Mouse (Mus musculus): ENCODE measurements at regions not wholly inside any gene's neighbourhood (a gene's known extent, or its start where the extent isn't known, plus 50 kb on each side); places are given as distances from the start of the nearest gene placed in this dataset.

DNA sequence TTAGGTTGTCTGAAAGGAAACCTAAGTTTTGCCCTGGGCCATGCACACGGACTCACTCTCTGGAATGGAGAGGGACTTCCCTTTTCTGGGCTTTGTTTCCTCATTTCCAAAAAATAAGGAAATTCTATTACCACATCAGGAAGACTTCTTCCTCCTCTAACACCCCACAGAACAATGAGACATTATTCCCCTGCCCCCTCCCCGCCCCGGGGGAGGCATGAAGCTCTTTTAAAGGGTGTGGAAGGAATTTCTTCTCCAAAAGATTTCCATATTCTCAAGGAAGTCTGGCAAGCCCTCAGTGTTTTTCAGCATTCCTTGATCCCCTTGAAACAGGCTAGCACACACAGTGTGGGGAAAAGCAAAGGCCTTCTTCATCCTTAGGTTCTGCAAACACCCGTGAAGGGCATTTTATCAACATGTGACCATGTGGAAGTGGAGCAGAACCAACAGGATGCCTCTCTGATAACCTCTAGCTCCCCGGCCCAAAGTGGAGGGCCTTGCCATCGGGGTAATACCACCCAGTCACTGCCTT is 179.5 kb upstream of the Klf7 start:
- intact Hi-C loops (cut with DNase I): loop anchor here (2.0 to 10.0 kb wide), 6 partner anchors 79 to 537 kb away; partner anchors contain the start of genes 4933402D24Rik and Klf7
- peak; percentile 62 for DNase-seq (ENCODE audit: low spot score)

DNA sequence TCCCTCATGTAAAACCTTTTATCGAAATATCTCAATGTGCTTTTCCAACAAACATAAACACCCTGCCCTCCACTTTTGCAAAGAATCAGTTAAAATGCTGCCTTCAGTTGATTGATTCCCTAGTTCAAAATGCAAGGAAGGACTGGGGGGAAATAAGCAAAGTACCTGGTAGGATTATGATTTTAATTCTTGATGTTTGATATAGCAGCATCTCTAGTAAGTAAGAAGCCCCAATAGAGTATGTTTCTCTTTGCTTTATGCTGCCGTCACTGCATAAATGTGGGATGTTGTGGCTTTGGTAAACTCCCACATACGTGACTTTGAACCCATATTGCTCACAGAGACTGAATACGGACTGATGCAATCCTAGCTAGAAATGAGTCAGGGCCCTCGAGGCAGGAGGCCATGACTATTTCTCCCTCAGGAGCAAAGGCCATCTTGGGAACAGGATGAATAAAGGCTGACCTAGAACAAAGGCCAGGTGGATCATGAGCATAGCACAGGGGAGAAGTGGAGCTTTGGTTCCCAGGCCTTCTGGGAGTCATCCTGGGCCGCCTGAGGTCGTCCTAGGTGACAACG is 179.0 kb upstream of the Klf7 start:
- intact Hi-C loops (cut with DNase I): loop anchor here (2.0 to 10.0 kb wide), 5 partner anchors 78 to 536 kb away; partner anchors contain the start of gene 4933402D24Rik
- no peak for DNase-seq (ENCODE audit: low spot score)

DNA sequence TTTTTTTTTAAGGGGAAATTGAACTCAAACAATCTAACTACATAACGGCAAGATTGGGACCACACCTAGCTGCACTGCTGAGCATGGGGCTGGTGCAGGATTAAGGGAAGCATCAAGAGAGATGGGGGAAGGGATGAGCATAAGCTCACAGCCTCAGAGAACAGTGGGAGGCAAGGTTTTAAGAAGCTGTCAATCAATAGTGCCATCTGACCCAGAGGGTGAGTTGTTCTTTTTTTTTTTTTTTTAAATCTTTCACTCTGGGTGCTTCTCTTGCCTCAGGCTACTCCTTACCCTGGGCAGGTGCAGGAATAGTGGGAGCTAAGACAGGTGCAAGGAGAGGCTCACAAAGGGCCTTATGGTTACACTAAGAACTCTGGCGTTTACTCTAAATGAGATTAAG is 176.9 kb upstream of the Klf7 start:
- intact Hi-C loops (cut with DNase I): no loop called here
- no peak for DNase-seq (ENCODE audit: low spot score)

DNA sequence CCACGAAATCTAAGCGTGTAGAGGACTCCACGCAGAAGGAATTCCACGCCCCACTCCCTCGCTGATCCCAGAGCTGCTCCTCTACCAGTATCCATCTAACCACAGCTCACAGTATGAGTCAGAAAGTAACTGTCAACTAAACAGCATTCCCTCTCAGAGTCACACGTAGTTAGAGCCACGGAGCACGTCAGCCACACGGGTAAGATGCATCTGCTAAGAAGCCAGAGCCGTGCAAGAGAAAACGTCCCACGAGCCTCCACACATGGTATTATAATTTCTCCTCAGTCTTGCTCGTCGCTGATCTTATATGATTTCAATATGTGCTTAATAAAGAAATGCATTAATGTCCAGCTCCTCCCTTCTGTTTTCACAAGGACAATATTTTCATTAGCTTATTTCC is 176.1 kb upstream of the Klf7 start:
- DNase-seq (ENCODE audit: low spot score): no peak
- intact Hi-C loops (cut with DNase I): no loop called here

DNA sequence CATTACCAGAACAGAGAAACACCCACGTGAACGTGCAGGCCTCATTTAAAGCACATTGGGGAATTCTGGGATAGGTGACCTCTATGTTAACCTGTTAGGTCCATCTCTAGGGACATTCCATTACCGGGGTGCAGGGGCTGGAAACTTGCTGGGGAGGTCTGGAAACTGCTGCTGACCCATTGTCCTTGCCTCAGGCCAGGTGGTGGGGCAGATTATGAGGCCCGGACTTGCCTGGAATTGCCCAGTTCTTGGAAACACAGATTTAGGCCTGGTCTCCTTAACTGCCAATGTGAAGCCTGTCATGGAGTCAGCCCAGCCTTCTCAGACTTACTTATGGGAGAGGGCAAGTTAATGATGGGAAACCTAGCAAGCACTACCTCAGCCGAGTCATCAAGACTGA is 175.3 kb upstream of the Klf7 start:
- intact Hi-C loops (cut with DNase I): no loop called here
- no peak for DNase-seq (ENCODE audit: low spot score)

DNA sequence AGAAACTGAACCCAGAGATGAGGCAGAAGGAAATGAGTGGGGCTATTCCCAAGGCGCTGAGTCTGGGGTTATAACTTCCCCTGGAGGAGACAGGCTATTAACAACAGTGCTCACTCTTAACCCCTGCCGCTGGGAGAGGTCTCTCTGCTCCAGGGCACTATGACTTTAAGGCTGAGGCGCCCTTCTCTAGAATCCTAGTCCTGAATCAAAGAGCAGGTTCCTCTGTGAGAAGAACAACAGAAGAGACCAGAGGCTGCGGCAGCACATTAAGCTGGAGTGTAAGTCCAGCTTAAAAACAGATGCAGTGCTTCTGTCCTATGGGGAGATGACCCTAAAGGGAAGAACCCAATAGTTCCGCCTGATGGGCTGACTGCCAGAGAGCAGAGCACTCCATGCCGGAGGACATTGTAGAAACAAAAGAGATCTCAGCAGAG is 173.4 kb upstream of the Klf7 start:
- DNase-seq (ENCODE audit: low spot score): no peak
- intact Hi-C loops (cut with DNase I): no loop called here

DNA sequence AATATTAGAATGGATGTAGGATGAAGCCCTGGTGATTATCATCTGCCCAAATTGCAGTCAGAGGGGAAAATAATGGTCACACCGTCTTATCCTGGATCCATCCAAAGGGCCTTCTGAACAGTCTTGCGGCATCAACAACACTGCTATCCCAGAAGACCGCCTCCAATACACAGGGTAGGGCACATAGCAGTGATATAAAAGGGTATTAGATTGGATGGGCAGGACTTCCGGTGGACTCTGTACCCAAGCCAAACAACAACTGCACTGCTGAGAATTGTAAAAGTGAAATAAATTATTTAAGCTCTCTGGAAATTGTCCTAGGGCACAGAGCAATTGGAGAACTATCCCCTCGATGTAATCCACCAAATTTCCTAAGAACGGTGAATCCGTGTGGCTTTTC is 173.0 kb upstream of the Klf7 start:
- intact Hi-C loops (cut with DNase I): no loop called here
- DNase-seq (ENCODE audit: low spot score): no peak

DNA sequence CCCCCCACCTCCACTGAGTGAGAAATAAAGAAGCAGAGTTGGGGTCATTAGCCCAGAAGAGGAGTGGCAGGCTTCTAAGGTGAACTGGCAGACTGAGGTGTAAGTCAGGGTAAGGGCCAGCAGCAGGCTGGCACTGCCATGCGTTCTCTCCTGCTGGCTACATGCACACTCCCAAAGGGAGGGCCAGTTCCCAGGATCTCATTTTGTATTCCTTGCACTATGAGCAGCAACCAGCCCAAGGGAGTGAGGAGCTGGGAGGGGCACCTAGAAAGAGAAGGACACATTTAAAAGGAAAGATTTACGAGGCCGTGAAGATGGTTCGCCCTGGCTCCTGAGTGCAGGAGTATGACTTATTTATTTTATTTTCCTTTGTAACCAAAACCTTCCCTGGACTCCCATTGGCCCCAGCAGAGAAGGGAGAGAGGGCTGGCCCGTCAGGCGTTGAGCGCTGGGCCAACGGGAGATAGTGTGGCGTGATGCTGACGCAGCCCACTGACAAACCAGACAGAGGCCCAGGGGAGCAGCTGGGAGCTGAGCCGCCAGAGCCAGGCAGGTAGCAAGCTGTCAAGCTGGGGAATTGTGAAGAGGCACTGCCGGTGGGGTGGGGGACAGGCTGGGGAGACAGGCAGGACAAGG is 166.8 kb upstream of the Klf7 start:
- DNase-seq (ENCODE audit: low spot score): no peak
- intact Hi-C loops (cut with DNase I): no loop called here

DNA sequence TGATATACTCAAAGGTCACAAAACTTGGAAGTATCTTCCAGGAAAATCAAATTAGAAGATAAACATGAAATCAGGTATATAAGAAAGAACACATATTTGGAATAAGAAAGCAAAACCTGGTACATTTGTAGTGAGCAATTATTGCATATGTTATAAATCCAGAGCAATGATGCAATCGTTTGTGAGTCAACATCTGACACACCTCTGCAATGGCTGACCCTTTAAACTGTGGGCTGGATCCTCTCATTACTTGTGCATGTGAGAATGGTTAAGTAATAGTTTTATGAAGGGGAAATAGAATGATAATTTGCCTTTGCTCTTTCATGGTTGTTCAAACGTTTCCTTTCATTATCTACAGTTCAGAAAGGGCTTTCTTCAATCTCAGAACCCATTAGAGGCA is 165.0 kb upstream of the Klf7 start:
- DNase-seq (ENCODE audit: low spot score): no peak
- intact Hi-C loops (cut with DNase I): no loop called here

DNA sequence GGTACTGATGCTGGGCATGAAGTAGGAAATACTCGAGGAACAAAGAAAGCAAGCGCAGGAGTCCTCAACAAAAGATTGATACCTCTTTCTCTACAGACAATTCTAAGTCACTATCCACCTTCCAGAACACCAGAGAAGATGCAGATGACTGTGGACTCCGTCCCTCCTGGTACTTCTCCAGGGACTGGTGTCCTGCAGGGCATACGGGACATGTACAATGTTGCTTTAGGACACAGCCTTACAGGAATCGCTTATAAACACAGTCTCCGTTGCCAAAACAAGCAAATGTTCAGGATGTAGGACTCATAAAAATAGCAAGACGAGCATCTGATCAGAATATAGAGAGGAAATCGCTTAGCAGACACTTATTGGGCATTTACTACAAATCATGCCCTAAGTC is 162.6 kb upstream of the Klf7 start:
- intact Hi-C loops (cut with DNase I): no loop called here
- no peak for DNase-seq (ENCODE audit: low spot score)

DNA sequence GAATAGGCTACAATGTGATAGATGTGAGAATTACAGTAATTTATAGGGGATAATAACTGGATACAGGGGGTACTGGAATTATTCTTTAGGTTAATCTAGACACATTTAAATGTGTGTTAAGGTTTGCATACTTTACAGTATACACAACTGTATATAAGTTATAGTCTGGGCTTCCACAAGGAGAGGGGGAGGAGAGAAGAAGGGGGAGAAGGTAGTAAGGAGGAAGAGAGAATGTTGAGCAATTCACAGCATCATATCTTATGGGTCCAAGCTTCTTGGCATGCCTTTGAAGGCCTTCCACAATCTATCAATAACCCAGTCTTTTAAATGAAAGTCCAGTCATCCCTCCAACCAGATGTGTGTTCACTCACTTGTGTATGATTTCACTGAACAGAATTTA is 153.8 kb upstream of the Klf7 start:
- no peak for DNase-seq (ENCODE audit: low spot score)
- intact Hi-C loops (cut with DNase I): no loop called here

DNA sequence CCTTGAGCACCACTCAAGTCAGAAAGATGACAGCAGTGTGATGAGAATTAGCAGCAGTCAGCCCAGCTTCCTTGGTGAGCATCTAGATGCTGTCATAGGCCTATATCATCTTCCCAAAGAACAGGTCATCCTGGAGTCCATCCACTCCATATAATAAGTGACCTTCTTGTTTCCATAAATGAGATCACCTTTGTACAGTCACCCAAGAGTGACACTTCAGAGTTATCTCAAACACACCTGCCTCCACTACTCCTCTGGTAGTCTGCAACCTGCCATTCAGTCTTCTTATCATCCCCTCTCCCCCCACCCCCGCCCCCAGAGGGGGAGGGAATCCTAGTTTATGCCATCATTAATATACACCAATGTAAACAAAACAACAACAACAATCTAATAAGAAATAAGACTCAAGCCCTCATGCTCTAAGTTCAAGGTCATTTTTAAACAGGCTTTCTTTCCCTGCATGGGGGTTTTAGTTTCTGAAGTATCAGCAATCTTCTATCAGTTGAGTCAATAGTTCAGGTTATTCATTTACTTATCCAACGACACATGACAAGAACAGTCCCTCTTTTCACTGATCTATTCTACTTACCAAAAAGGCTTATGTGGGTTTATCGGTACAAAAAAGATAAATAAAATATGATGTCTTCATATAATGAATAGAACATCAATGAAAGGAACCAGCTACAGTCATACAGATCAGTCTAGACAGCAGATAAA is 153.2 kb upstream of the Klf7 start:
- DNase-seq (ENCODE audit: low spot score): no peak
- intact Hi-C loops (cut with DNase I): no loop called here

DNA sequence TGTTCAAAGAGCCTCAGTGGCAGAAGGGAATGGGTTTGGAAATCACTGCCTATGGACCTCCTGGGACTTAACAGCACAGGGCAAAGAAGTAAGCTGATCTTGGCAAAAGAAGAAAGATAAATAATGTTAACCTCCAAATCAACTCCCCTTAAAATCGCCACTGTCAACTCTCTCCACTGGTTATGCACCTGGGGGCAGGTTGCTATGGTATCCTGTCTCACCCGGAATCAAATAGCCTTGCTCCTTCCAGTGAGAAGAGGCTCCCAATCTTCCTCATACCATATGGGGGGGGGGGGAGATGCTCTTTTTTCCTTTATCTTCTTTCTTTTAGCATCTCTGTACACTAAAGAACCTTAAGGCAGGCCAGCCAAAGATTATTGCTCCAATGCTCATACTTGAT is 135.2 kb upstream of the Klf7 start:
- intact Hi-C loops (cut with DNase I): no loop called here
- DNase-seq (ENCODE audit: low spot score): no peak

DNA sequence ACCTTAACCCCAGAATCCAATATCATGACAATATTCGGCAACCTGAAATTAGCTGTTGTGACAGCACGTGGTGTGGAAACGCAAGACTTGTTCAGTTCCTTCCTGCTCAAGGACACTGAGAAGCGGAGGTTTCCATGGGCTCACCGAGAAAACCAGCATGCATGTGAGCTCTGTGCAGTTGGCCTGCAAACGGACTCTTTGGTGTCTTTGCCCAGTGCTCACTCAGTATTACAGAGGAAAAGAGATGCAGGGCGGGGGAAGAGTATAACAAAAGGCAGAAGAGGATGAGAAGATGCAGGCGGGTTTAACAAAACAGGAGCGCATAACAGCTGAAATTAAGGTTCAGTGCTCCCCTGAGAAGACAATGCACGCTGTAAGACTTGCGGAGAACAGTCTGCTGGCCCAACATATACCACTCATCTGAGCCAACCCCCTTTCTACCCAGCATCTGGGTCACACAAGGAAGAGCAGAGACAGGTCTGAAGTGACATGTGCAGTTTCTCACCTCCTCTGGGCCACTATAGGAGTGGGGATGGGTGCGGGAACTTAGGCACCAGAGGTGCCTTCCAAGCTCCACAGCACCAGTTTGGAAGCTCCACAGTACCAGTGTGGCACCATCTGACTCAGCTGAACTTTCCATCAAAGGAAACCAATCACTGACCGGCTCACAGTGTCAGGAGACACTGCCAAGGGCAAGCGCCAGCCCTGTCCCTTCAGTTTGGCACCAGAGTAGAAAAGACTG is 133.6 kb upstream of the Klf7 start:
- DNase-seq (ENCODE audit: low spot score): no peak
- intact Hi-C loops (cut with DNase I): no loop called here

DNA sequence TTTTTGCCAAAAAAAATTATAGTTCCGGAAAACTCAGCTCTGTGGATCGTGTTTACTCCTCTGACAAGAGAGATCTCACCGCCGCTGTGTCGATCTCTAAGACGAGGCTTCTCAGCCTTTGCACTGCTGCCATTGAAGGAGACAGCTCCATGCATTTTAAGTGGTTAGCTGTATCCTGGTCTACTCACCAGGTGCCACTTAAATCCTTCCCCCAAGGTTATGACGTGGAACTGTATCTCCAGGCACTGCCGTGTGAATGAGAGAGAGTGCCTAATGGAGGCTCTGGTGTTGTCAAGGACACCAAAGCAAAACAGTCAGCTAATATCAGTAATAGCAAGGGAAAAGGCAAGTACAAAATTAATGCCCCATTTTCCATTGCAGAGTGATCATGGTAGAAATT is 132.6 kb upstream of the Klf7 start:
- no peak for DNase-seq (ENCODE audit: low spot score)
- intact Hi-C loops (cut with DNase I): no loop called here

DNA sequence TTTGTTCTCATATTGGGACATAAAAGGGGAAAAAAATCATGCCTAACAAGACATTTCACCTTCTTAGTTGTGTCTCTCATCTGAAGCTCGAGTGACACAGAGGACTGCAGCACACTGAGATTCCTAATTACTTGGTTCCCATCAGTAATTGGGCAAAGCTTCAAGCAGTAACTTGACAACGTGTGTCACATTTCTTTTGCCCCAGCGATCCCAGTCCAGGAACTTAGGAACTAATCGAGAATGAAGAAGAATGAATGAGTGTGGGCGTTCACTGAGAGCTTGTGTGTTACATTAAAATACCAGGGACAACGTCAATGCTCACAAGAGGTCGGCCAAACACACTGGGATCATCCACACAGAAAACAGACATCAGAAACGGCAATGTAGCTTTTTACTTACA is 131.9 kb upstream of the Klf7 start:
- intact Hi-C loops (cut with DNase I): no loop called here
- DNase-seq (ENCODE audit: low spot score): no peak

DNA sequence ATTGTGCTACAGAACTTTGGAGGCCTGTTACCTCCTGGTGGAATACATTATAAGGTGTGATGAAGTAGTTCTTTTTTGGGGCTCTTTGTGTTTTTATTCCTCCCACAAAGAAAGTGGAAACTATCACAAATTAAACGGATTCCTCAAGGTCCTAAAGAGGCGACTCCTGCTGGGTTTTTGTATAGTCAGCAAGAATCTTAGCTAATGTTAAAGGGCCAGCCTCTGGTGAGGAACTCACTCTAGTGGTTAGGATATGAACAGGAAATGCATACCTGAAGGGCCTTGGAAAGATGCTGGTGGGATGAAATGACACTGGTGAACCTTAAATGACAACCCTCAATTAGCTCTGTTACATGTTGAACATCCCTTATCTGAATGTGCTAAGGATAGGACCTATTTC is 120.3 kb upstream of the Klf7 start:
- no peak for DNase-seq (ENCODE audit: low spot score)
- intact Hi-C loops (cut with DNase I): no loop called here

DNA sequence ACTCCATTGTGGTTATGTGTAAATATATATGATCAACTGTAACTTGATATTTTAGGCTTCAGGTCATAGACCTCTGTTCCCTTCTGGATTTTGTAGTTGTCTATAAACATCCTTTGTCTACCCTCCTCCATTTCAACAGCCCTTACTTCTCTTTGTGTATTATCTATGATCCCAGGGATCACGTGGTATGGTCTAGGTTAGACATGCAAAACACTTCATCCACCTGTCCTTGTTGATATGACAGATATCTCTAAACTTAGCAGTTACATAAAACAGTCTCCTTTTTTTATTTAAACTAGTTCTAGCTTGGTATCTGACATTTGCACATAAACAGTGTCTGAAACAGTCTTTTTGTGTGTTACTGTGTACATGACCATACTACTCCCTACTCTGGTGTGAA is 107.6 kb upstream of the Klf7 start:
- intact Hi-C loops (cut with DNase I): no loop called here
- no peak for DNase-seq (ENCODE audit: low spot score)

DNA sequence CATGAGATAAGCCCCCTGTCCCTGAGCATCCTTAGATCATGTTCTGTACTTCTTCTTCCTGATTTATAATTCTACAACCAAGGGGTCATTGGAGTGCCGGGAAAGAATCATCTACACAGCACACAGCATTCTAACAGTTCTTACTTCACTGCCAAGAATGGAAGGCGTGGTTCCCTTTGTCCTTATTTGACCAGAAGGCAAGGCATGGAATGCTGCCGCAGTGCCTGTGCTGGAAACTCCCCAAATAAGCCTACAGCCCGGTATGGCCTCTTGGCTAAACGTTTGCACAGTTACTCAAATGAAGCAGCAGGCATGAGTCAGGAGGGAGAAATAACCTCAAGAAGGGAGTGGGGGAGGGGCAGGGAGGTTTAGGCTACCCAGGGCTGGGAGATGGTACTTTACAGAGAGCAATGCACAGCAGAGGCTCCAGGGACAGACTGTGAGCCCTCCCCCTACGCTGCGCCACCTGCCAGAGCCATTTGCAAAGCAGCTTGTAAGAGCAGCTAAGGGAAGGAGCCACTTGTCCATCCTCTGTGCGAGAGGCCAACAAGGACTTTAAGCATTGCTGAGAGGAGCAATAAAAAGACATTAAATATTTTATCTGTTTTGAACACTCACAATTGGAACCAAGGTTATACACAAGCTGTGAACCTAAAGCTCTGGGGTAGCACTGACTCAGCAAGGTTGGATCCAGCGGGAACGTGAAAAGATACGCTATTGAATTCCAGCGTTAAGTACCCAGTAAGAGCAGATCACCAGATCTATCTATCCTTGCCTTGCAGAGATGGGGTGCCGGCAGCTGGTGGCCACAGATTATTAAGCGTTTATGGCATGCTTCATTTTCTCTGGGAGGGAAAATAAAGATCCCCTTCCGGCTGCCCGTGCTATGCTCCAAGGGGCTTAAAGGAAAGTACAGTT is 104.2 kb upstream of the Klf7 start:
- peak; percentile 55 for DNase-seq (ENCODE audit: low spot score)
- intact Hi-C loops (cut with DNase I): no loop called here
